Mouse (Mus musculus) macrophage (primary cell): ENCODE data around the gene Nxph1. TPM values are rescaled to one million over a fixed set of nuclear protein-coding genes. Genes with fewer than 3 reads are reported as not detected.

Source experiments
- H3K27ac ChIP-seq: fragments of 350-480 bp; formaldehyde crosslinking; 2 replicates; pipeline ENCODE4 v1.9.0; 2021
- H3K36me3 ChIP-seq: fragments of 350-480 bp; formaldehyde crosslinking; 2 replicates; pipeline ENCODE4 v1.9.0; 2021; ENCODE audit errors: inconsistent target
- H3K4me3 ChIP-seq: fragments of 350-480 bp; formaldehyde crosslinking; 2 replicates; pipeline ENCODE4 v1.9.0; 2021; ENCODE audit errors: inconsistent target
- H3K79me2 ChIP-seq: fragments of 350-480 bp; formaldehyde crosslinking; 2 replicates; pipeline ENCODE4 v1.9.0; 2021; ENCODE audit errors: inconsistent target
- WGBS: methylation state at CpG from one replicate; pipeline ENCODE4 v1.1.7; 2026; ENCODE audit warnings: inconsistent platforms; ENCODE audit not compliant: missing documents; 5-methylcytosine and 5-hydroxymethylcytosine counted together
- polyA plus RNA-seq: library from polyadenylated mRNA; stranded (reverse); fragments of 250-400 nt; gene quantifications from 3 replicates; pipeline ENCODE4 v1.2.4, GENCODE M21; 2018; ENCODE audit warnings: inconsistent platforms

Nxph1 gene
- polyA plus RNA-seq, 1 experiment from 2014 or later = not detected

DNA sequence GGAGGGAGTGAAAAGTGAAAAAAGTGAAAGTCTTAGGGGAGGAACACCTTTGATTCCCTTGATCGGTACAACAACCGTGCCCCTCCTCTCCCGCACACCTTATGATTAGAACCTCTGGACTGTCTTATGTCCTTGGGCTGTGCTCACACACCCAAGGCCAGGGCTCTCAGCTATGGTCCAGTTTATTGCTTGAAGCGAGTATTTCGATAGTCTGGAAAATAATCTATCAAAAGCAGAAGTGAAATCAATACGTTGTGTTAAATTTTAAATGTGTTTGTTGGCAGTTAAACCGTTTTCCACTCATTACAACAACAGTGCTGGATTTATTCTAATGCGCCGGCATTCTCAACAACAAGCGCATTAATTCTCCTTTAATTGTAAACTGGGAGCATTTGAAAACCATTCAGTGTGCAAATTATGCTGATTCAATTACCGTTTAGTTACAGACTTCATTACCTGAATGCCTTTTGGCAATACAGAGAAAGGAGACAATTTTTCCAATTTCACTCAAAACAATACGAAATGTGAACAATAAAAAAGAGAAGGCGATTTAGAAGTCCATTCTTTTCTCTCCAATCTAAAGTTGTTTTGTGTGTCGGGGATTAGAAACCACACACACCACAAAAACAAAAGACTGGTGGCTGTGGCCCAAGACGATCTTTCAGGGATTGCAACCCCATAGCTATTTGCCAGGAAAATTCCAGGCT lies 3.8 kb downstream of the Nxph1 start:
- 24% methylated on average over 15 of the region's 15 CpGs for WGBS
- Histone ChIP-seq H3K79me2 (no peaks in the 10 kb centered on the region), H3K36me3 (no peaks in the 10 kb centered on the region)

DNA sequence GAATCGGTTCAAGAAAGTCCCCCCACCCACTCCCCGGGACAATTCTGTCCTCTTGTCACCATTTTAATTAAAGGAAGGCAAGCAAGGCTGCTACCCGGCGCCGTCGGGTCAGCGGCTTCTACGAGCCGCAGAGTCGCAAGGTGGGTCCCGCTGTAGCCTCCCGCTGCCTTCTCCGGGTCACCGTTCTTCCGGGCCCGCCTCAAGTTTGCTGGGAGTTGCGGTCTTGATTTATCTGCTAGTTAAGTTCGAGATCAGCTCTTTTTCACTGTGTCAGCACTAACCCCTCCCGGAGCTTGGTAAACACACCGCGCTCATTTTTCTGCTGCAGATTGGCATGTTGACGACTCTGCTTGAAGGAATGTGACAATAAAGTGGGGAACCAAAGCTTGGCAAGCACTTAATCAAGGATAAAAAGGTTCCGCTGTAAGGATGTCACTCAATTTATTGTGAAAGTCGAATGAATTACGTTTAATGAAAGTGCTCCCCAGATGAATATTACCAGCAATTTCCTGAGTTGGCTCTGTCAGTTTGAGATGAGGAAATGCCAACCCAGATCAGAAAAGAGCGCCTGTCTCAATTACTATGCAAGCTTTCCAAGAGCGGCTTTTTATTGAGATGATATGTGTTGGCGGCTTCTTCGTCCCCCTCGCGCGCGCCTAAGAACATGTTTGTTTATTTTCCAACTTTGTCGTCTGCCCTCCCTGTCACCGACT lies 7.7 kb downstream of the Nxph1 start:
- H3K4me3 ChIP-seq = no peak overlapping the region
- 10% methylated on average over 34 of the region's 35 CpGs for WGBS
- no peaks in the 10 kb centered on the region for H3K36me3 ChIP-seq
- no peaks in the 10 kb centered on the region for H3K79me2 ChIP-seq
- no peak overlapping the region for H3K27ac ChIP-seq

More for the DNA sequence above, 3.8 kb downstream of the Nxph1 start:
- Histone ChIP-seq H3K4me3 (no peak overlapping the region), H3K27ac (no peak overlapping the region)

DNA sequence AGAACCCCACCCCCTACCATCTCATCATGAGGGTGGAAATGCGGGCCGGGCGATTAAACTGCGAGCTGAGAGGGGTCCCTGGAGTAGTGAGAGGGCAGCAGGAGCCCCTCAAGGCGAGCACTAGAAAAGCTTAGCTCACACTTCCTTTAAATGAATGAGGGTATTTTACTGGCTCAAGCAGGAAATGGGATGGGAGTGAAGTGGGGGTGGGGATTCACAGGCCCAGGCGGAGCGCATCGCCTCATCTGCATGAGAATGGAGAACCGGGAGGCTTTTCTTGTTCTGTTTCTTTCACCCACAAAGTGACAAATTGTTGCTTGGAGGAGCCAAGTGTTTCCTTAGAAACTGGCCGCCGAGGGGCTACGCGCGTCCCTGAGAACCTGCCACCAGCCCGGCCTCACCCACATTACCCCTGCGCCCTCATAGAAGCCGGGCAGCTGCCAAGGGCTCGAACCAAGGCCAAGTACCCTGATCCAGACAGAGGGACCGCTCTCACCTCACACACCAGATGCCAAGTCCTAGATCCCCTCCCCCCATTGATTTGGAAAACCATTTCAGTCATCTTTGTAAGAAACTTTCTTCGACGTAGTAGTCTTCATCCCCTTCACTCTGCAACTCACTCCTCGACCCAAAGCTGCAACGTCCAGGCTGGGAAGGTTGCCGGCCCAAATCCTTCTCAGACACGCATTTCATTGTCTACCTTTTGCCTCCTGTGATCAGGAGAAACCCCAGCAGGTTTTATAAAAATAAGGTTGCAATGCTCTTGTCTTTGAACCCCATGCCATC lies 8.7 kb downstream of the Nxph1 start:
- Histone ChIP-seq H3K27ac (no peak overlapping the region), H3K79me2 (no peaks in the 10 kb centered on the region), H3K36me3 (no peaks in the 10 kb centered on the region), H3K4me3 (no peak overlapping the region)
- 14% methylated on average over 25 of the region's 25 CpGs for WGBS

DNA sequence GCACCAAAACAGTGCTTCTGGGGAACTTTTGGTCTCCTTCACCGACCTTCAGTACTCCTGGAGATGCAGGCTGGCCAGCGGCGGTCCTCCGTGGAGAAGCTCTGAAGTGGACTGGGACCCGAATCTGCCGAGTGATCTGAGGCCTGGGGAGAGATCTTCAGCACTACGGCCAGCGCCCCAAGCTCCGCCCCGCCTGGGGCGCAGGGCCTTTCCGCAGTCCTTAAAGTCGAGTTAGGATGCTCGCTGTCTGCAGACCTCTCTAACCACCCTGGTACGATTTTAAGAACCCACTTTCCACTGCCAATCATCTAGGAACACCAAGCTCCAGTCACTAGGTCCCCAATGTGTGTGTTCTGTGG lies 9.3 kb downstream of the Nxph1 start:
- Histone ChIP-seq H3K36me3 (no peaks in the 10 kb centered on the region), H3K79me2 (no peaks in the 10 kb centered on the region), H3K27ac (no peak overlapping the region), H3K4me3 (no peak overlapping the region)
- 2% methylated on average over 15 of the region's 15 CpGs for WGBS

DNA sequence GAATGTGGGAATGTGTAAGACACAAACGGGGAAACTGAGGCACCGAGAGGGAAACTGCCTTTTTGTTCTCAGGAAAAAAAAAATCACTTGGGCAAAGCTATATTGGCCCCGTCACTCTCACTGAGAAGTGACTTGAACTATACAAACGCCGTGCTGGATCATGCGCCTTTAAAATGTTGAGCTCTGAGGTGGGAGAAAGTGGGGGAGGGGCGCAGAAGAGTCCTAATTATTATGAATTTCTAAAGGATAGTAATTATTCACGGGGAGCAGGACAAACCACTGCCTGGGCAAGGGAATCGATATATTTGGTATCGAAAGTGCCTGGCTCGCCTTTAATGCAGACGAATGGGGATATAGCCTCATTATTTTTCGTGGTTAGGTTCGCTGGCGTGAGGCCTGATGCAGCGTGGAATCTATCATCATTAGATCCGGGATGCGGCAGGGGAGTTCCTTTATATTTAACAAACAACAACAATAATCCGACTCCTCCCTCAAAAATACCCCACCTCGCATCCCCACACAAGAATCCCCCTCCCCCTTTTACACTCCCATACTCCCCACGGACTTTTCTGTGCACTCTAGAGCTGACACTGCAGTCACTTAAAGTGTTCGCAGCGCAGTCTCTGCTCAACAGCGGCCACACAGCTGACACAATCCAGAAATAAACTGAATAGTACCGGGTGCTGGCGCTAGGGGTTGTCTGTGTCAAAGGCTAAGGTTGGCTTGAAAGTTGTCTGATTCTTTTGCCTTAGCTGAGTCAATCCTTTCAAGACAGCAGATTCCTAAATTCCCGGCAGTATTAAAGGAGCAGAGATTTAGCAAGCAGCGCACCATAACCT lies 10.1 kb downstream of the Nxph1 start:
- H3K4me3 ChIP-seq = no peak overlapping the region
- H3K79me2 ChIP-seq = no peaks in the 10 kb centered on the region
- 7% methylated on average over 27 of the region's 28 CpGs for WGBS
- H3K36me3 ChIP-seq = no peaks in the 10 kb centered on the region
- H3K27ac ChIP-seq = no peak overlapping the region

DNA sequence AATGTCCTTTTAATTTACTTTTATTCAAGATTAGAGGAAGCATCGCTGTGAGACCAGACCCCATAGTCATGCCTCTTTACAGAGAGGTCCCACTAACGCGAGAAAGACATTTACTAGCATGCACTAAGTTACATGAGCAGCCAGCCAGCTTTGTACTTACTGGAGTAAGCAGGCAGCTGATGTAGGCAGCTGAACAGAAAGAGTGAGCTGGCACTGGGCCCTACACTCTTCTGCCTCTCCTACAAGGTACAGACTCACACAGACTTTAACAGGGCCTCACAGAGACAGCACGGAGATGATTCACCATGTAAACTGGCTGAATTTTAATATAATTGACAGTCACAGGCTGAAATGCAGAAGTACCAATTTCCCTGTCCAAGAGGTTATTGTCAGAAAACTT lies 11.6 kb downstream of the Nxph1 start:
- Histone ChIP-seq H3K36me3 (no peaks in the 10 kb centered on the region), H3K4me3 (no peak overlapping the region), H3K79me2 (no peaks in the 10 kb centered on the region), H3K27ac (no peak overlapping the region)
- WGBS = 75% methylated on average over 4 of the region's 4 CpGs

DNA sequence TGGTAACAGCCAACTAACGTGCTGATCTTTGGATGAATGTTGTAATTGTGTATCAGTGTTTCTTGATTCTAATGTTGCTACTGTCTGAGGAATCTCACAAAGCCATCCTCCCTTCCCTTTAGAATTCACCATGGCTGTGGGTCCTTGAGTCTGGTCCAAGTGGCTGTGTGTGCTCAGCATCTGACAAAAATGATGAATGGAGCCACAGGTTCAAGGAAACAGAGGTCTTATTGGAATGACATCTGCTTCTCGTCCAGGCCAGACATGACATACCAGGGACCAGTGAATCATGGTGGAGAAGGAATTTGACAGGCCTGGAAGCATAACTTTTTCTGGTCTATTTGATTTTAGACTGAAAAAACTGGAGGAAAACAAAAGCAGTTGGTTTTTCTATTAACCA lies 22.3 kb downstream of the Nxph1 start:
- 77% methylated on average over 2 of the region's 2 CpGs for WGBS
- Histone ChIP-seq H3K36me3 (no peaks in the 10 kb centered on the region), H3K27ac (no peak overlapping the region), H3K4me3 (no peak overlapping the region), H3K79me2 (no peaks in the 10 kb centered on the region)

DNA sequence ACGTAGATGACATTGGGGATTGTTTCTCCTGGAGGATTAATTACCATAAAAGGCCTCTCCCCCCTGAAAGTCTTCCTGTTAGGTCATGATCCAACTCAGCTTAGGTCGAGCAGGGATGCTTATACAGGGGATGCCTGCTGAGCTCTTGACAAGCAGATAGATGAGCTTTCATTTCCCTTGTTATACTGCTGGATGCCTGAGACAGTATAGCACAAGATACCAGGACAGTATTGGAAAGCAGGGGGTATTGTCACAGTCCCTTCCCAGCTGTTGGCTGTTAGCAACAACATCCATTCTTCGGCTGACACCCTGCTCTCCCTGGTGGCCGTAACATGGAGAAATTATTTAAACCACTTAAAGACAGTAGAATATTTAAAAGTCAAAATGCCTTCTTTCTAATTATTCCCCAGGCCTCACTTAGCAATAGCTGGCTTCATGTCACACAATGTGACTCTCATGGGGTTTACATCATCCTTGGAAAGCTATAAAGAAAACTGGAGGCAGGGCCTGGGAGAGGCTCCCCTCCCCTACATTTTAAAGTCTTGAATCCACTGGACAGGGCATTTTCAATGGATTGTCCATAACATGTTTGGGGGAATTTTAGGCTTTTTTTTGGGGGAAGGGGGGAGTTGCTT lies 31.1 kb downstream of the Nxph1 start:
- 73% methylated on average over 4 of the region's 4 CpGs for WGBS
- no peaks in the 10 kb centered on the region for H3K79me2 ChIP-seq
- H3K4me3 ChIP-seq = no peak overlapping the region
- no peaks in the 10 kb centered on the region for H3K36me3 ChIP-seq
- H3K27ac ChIP-seq = no peak overlapping the region

DNA sequence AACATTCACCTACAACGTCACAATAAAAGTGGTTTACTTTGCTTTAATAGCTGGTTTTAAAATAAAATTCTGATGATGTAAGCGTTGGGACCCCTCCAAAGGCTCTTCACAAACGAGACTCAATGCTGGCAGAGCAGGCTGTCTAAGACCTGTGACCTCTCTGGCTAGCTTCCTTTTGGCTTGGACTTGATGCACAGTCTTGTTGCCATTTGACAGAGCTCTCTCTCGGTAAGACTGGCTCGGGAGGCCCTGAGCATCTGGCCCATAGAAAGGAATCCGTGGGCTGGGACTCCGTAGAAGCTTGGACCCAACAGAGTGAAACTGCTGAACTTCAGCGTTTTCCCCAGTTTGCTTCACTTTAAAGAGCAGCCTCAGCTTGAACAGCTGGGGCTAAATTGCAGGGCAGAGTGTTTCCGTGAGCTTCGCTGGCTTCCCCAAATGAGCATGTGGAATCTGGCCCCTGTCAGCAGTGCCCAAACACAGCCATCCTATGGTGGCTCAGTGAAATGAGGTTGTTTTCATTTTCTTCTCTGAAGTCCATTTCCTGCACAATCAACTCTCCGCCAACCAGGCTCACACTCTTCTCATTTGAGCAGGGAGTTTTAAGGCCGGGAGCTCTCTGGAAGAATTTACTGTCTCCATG lies 48.2 kb downstream of the Nxph1 start:
- 63% methylated on average over 12 of the region's 12 CpGs for WGBS
- Histone ChIP-seq H3K79me2 (no peaks in the 10 kb centered on the region), H3K4me3 (no peak overlapping the region), H3K36me3 (no peaks in the 10 kb centered on the region), H3K27ac (no peak overlapping the region)

DNA sequence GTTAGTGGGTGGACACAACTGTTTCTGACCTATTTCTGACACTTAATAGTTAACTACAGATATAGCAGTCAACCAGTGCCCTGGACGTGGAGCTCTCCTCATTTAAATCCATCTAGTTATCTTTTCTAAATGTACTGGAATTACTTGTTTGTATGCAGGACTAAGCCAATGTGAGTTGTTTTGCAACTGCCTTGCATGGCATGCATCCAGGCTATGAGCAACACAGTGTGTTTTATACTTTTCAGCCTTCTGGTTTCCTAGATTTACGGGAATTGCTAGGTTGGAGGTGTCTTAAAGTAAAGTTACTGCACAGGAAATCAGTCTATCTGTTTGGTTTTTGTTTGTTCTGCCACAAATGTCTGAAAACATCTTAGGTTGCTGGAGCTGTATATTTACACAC lies 49.1 kb downstream of the Nxph1 start:
- H3K27ac ChIP-seq = no peak overlapping the region
- no peaks in the 10 kb centered on the region for H3K79me2 ChIP-seq
- WGBS = 77% methylated on average over 2 of the region's 2 CpGs
- no peaks in the 10 kb centered on the region for H3K36me3 ChIP-seq
- no peak overlapping the region for H3K4me3 ChIP-seq

DNA sequence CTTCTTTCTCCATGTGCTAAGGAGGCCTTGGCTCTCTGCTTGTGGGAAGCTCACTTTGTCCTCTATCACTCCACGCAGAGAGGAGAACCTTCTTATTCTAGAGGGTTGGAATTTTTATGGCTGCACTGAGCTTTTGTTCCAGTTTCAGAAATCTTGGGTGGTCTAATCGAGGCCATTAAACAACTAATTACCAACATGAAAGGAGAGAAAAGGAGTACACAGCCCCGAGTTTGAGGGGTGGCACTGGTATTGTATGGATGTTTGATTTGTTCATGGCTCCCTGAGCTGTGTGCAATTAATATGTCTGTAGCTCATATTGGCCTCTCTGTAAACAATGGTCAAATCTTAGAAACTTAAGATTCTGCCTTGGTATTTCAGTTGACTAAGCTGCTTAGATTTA lies 54.5 kb downstream of the Nxph1 start:
- Histone ChIP-seq H3K27ac (no peak overlapping the region), H3K36me3 (no peaks in the 10 kb centered on the region), H3K4me3 (no peak overlapping the region), H3K79me2 (no peaks in the 10 kb centered on the region)
- WGBS = 57% methylated on average over 3 of the region's 3 CpGs

DNA sequence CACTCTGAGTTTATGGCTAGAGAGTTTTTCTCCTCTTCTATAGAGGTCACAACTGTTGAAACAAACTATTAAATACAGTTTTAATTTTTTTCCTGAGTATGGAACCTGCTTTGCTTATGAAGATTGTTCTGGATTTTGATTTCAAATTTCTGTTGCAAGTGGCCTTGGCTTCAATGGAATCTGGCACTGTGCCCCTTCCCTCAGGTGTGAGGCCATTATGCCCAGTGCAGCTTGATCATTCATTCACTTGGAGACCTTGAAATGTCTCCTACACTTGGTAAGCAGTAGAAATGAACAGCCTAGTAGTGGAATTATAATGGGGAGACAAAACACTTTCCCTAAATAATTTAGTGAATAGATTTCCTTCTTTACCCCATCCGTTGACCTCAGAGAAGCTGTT lies 78.4 kb downstream of the Nxph1 start:
- Histone ChIP-seq H3K36me3 (no peaks in the 10 kb centered on the region), H3K79me2 (no peaks in the 10 kb centered on the region)
- 86% methylated on average over 1 of the region's 1 CpGs for WGBS

DNA sequence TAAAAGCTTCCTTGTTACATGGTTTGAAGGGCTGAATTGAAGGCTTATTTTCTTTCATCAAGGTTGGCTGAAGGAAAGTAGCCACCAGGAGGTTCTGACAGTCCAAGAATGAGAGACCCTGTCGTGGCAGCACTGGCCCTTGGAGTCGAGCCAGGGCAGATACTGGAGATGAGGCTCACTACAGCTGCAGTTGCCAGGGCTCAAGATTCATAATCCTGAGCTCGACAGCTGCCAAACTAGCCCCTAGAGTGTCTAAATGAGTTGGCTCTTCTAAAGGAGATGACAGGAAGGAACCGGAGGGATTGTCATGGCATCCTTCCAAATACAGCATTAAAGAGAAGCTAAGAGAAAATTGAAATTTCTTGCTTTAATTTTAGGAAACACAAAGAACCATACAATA lies 78.9 kb downstream of the Nxph1 start:
- H3K36me3 ChIP-seq = no peaks in the 10 kb centered on the region
- no peaks in the 10 kb centered on the region for H3K79me2 ChIP-seq
- no peak overlapping the region for H3K4me3 ChIP-seq
- 79% methylated on average over 4 of the region's 4 CpGs for WGBS
- no peak overlapping the region for H3K27ac ChIP-seq

More for the DNA sequence above, 78.4 kb downstream of the Nxph1 start:
- no peak overlapping the region for H3K4me3 ChIP-seq
- no peak overlapping the region for H3K27ac ChIP-seq

DNA sequence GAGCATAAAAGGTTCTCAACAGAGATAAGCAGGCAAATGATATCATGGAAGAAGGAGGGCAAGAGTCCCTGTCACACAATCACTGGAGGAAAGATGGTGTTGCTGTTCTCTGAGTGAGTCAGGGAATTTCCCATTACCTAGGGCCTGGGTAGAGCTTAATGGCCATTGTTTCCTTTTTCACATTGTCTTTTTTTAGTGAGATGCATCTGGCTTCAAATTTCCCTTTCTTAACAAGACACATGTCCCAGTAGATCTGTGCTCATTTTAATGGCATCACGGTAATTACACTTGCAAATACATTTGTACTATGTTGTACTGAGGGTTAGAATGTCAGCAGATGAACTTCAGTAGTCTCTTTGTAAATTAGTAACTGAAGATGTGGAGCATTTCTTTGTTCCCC lies 80.3 kb downstream of the Nxph1 start:
- no peaks in the 10 kb centered on the region for H3K36me3 ChIP-seq

More for the DNA sequence above, 80.3 kb downstream of the Nxph1 start:
- Histone ChIP-seq H3K27ac (no peak overlapping the region), H3K4me3 (no peak overlapping the region), H3K79me2 (no peaks in the 10 kb centered on the region)
- whole genome bisulfite sequencing = 64% methylated on average over 1 of the region's 1 CpGs
